Mouse (Mus musculus): Measurements from ENCODE around the gene Gm2012. TPM values are rescaled to one million over a fixed set of nuclear protein-coding genes. Genes with fewer than 3 reads are reported as not detected.
"Not testable (repeated sequence)": the region's sequence is repeated elsewhere in the genome, so short reads cannot be mapped to it uniquely, and the experiment has no call there.

Gm2012 gene
- total RNA-seq (2014; fragmentation: Nextera tagmentation) (not detected in 2 replicates), total RNA-seq (2017) (not detected in 2 replicates)

DNA sequence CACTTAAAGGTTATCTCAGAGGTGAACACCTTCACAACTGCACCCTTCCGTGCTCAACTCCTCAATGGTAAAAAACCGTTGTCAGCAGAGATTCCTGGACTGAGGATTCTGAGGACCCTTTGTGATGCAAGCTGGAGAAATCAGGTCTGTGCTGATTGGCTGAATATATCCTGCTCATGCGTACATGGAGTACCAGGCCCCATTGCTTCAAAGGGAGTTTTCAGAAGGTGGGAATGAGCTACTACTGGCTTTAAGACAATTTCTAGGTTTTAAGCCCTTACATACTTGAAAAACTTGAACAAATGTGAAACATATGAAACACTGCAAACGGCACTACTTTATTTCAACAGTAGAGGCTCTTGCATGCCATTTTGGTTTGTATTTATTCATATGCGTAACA, at the start of gene Gm2012:
Gm2012 (minus strand) TSS at position 101 of the 400 bp plus-strand sequence.
- not testable (repeated sequence) for ATAC-seq (replicated peaks; ENCODE audit: poor library complexity, severe bottlenecking)

GRCm38 (mm10) chrX:26159146-26159545, 72.0 kb downstream of the Gm2012 start:
- ATAC-seq (replicated peaks; ENCODE audit: poor library complexity, severe bottlenecking): not testable (repeated sequence)

Other genes with a start within 250 kb of the Gm2012 start
- not detected in 2 replicates for gene Gm5168, start 180.3 kb downstream of the Gm2012 start, total RNA-seq (2014; fragmentation: Nextera tagmentation)
- not detected in 2 replicates for gene Gm5168, start 180.3 kb downstream of the Gm2012 start, total RNA-seq (2017)
- gene Gm2030, start 78.7 kb upstream of the Gm2012 start, total RNA-seq (2014; fragmentation: Nextera tagmentation): not detected in 2 replicates
- gene Gm2030, start 78.7 kb upstream of the Gm2012 start, total RNA-seq (2017): not detected in 2 replicates